Mouse (Mus musculus) midbrain, postnatal 0 days (tissue): ENCODE results near the gene Gm8909. TPM values are rescaled to one million over a fixed set of nuclear protein-coding genes. Genes with fewer than 3 reads are reported as not detected.
"Not testable (repeated sequence)": the region's sequence is repeated elsewhere in the genome, so short reads cannot be mapped to it uniquely, and the experiment has no call there.

Experiments used
- ATAC-seq: fragments of 200-750 bp; cut with Nextera tagmentation; 2 replicates; pipeline ENCODE4 v1.8.0; 2017; ENCODE audit warnings: moderate number of reproducible peaks, mild to moderate bottlenecking, moderate TSS enrichment, moderate library complexity; ENCODE audit not compliant: low FRiP score
- DNase-seq: peaks from one replicate; pipeline ENCODE4 v3.0.0-alpha.2; 2015; ENCODE audit warnings: low spot score
- H3K27ac ChIP-seq: fragments of 300-500 bp; sonication (generic); 2 replicates; pipeline ENCODE4 v1.5.1; 2014; ENCODE audit warnings: low read depth, mild to moderate bottlenecking, low read length, mixed read lengths
- H3K27me3 ChIP-seq: fragments of 300-500 bp; sonication (generic); 2 replicates; pipeline ENCODE4 v1.6.1; 2014; ENCODE audit warnings: low read length, control low read depth, mixed read lengths; ENCODE audit not compliant: insufficient read depth
- H3K36me3 ChIP-seq: fragments of 300-500 bp; sonication (generic); 2 replicates; pipeline ENCODE4 v1.6.1; 2014; ENCODE audit warnings: low read length, control low read depth, mixed read lengths; ENCODE audit not compliant: insufficient read depth
- H3K4me1 ChIP-seq: fragments of 300-500 bp; sonication (generic); 2 replicates; pipeline ENCODE4 v1.6.1; 2014; ENCODE audit warnings: mild to moderate bottlenecking, control low read depth, antibody characterized with exemption, low read length, mixed read lengths; ENCODE audit not compliant: insufficient read depth
- H3K4me2 ChIP-seq: fragments of 300-500 bp; sonication (generic); 2 replicates; pipeline ENCODE4 v1.6.1; 2014; ENCODE audit warnings: low read depth, mild to moderate bottlenecking, low read length, mixed read lengths; ENCODE audit not compliant: poor library complexity, severe bottlenecking
- H3K4me3 ChIP-seq: fragments of 300-500 bp; sonication (generic); 2 replicates; pipeline ENCODE4 v1.5.1; 2014; ENCODE audit warnings: low read depth, mild to moderate bottlenecking, low read length, moderate library complexity
- H3K9ac ChIP-seq: fragments of 300-500 bp; sonication (generic); replicated peaks from 2 replicates; pipeline ENCODE4 v1.6.1; 2014; ENCODE audit warnings: mild to moderate bottlenecking, low read length, moderate library complexity, mixed read lengths; ENCODE audit not compliant: poor library complexity, severe bottlenecking
- H3K9me3 ChIP-seq: fragments of 300-500 bp; sonication (generic); 2 replicates; pipeline ENCODE4 v1.6.1; 2016; ENCODE audit warnings: low read length, control low read depth
- CTCF ChIP-seq: IDR thresholded peaks from 2 replicates; pipeline ENCODE4 v1.5.1; 2016; ENCODE audit warnings: antibody characterized with exemption, mild to moderate bottlenecking
- whole genome bisulfite sequencing: fragments of 180-500 bp; shearing (Covaris S2); extraction: QIAGEN DNeasy Blood & Tissue Kit; methylation state at CpG from one replicate; pipeline ENCODE4 v1.1.7; 2014; 5-methylcytosine and 5-hydroxymethylcytosine counted together
- polyA plus RNA-seq: library from polyadenylated mRNA; unstranded; fragments of >200 nt; fragmentation: Nextera tagmentation; extraction: Ambion mirVana; gene quantifications from 2 replicates; pipeline ENCODE4 v1.2.1, GENCODE M21; 2015
- total RNA-seq: library from RNA; depleted of rRNA; stranded (reverse); fragments of >200 nt; gene quantifications from 2 replicates; pipeline ENCODE4 v1.2.3, GENCODE M21; 2014

The Gm8909 gene
- total and polyA plus RNA-seq, 2 experiments from 2014 or later, result not detected

DNA sequence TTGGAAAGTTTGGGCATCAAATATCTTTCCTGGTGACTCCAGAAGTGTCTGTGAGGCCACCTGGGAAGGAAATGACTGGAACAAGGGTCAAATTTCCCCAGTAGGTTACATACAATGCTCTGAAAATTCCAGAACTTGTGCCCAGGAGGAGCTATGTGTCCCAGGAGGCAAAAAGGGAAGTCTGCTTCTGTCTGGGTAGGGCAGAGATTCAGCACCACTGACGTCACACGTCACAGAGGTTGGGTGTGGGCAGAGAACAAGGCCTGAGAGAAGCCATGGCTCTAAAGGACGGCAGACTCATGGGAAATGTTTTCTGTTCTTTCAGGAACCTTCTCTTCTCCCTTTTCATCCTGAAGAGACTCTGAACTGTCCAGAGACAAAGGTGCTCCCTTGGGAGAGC is 19.2 kb upstream of the Gm8909 start:
- DNase-seq (no peak), ATAC-seq (no peak)
- Histone ChIP-seq H3K4me2 (no peak overlapping the region), H3K4me1 (no peaks in the 10 kb centered on the region), H3K36me3 (no peaks in the 10 kb centered on the region), H3K4me3 (no peak overlapping the region), H3K27me3 (no peaks in the 10 kb centered on the region; the same call in 1 of the 2 replicates), H3K9ac (no peak overlapping the region), H3K9me3 (no peaks in the 10 kb centered on the region), H3K27ac (no peak overlapping the region)
- TF ChIP-seq CTCF, result no peak
- WGBS, result 63% methylated on average over 3 of the region's 3 CpGs

DNA sequence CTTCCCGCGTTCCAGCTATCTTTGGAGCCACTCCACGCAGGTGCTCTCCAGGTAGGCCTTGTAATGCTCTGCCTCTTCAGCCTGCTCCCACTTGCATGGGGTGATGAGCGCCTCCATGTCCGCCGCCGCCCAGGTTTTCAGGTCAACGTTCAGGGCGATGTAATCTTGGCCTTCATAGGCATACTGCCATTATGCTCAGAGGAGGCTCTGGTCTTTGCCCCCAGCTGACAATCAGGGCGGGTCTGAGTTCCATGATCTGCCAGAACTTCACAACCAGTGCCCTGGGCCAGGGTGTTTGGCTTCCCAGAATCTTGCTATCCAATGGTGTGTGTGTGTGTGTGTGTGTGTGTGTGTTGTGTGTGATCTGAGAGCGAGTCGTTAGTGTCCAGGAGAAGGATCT is 13.9 kb upstream of the Gm8909 start:
- Histone ChIP-seq H3K27me3 (peaks cover 7% of the 10 kb centered on the region), H3K9ac (no peak overlapping the region), H3K27ac (no peak overlapping the region), H3K4me3 (no peak overlapping the region), H3K4me2 (no peak overlapping the region), H3K9me3 (no peaks in the 10 kb centered on the region), H3K4me1 (no peaks in the 10 kb centered on the region), H3K36me3 (no peaks in the 10 kb centered on the region)
- WGBS, result 75% methylated on average over 12 of the region's 12 CpGs
- ATAC-seq (no peak), DNase-seq (no peak)
- TF ChIP-seq CTCF, result no peak

DNA sequence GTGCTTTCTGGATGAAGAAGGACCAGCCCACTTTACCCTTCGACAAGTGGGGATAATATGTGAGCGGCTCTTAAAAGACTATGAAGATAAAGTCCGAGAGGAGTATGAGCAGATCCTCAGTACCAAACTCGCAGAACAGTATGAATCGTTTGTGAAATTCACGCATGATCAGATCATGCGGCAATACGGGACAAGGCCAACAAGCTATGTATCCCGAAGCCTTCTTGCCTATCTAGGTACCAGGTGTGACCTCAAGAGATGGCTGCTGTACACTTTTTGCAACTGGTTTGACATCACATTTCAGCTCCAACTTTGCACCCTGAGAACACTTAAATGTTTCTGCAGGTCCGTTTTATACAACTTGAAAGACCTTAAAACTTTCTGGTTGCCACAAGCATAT is 11.1 kb upstream of the Gm8909 start:
- DNase-seq, H3K9ac ChIP-seq, H3K4me1 ChIP-seq, H3K27me3 ChIP-seq, ATAC-seq, H3K36me3 ChIP-seq, H3K27ac ChIP-seq, H3K9me3 ChIP-seq, H3K4me3 ChIP-seq: not testable (repeated sequence)
- H3K4me2 ChIP-seq, result peak overlapping the region; percentile 41; the same call in 1 of the 2 replicates
- WGBS, result 10% methylated on average over 10 of the region's 10 CpGs

DNA sequence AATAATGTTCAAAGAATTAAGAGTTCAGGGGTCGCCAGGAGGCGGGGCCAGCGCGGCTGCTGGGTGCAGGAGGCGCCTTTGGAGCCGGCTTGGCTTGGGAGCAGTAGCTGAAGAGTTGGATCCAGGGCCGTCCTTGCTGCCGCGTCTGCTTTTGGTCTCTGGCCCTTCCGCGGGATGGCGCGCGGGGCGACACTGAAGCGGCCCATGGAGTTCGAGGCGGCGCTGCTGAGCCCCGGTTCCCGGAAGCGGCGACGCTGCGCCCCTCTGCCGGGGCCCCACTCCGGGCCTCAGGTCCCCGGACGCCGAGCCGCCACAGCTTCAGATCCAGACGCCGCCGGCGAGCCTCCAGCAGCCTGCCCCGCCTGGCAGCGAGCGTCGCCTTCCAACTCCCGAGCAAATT is 10.6 kb upstream of the Gm8909 start:
- not testable (repeated sequence) for H3K27ac ChIP-seq, H3K4me1 ChIP-seq, H3K36me3 ChIP-seq, ATAC-seq, H3K9me3 ChIP-seq, H3K9ac ChIP-seq, H3K27me3 ChIP-seq
- WGBS, result under 1% methylated on average over 40 of the region's 40 CpGs
- peak; percentile 14; the same call in 1 of the 2 replicates for TF ChIP-seq CTCF
- H3K4me2 ChIP-seq, result peak overlapping the region; percentile 41
- H3K4me3 ChIP-seq, result peak overlapping the region; percentile 22; the same call in 1 of the 2 replicates
- peak; percentile 2 for DNase-seq

DNA sequence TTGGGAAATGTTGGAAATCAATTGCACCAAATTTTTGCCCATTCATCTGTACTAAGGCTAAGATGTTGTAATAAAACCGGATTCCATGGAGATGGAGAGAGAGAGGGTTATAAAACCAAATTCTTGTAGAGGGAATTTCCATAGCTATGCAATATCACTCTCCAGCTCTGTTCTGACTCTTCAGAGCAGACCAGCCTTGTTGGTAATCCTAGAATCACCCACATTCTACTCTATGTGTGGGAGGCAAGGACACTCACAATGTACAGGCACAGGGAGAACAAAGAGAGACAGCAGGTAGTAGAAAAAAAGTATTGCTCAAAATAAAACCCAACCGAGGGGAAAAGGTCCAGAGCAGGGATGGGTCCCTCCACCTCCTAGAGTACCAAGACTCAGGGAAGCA is 7.8 kb upstream of the Gm8909 start:
- ATAC-seq, result not testable (repeated sequence)

DNA sequence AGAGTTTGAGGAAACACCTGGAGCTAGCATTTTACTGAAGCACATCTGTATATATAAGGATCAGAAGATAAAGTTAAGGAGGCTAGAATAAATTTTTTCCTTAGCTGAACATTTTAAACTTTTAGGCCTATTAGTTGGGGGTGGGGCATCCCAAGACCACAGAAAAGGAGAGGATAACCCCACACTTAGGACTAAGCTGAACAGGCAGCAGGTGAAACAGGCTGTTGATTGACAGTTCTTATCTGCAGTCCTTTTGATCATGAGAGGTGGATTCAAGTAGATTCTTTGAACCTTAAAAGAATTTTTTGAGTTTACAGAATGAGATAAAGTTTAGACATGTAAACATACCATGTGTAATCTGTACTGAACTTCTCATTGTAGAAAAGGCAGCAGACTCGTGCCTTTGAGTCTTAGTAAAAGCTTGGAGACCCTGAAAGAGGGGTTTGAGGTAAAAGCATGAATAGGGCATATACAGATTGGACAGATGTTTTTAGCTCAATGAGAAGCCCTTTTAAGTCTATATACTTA is 2.0 kb upstream of the Gm8909 start:
- H3K4me1 ChIP-seq, result no peaks in the 10 kb centered on the region
- no peak overlapping the region for H3K9ac ChIP-seq
- 52% methylated on average over 1 of the region's 1 CpGs for WGBS
- no peak overlapping the region for H3K4me3 ChIP-seq
- ATAC-seq (no peak), DNase-seq (no peak)
- no peak for TF ChIP-seq CTCF
- H3K9me3 ChIP-seq, result no peaks in the 10 kb centered on the region
- H3K4me2 ChIP-seq, result no peak overlapping the region
- no peaks in the 10 kb centered on the region for H3K36me3 ChIP-seq
- H3K27ac ChIP-seq, result no peak overlapping the region
- H3K27me3 ChIP-seq, result peaks cover 30% of the 10 kb centered on the region

More for the DNA sequence above, 7.8 kb upstream of the Gm8909 start:
- not testable (repeated sequence) for H3K27ac ChIP-seq, H3K9ac ChIP-seq, H3K4me3 ChIP-seq, H3K4me1 ChIP-seq, H3K27me3 ChIP-seq, DNase-seq, H3K36me3 ChIP-seq, H3K4me2 ChIP-seq, H3K9me3 ChIP-seq
- no CpG with 5 or more reads among the region's 2 CpGs for WGBS
